Mouse (Mus musculus) forebrain, postnatal 0 days (tissue): ENCODE results near the gene Nfia. TPM values are rescaled to one million over a fixed set of nuclear protein-coding genes. Genes with fewer than 3 reads are reported as not detected.

Experiments
- ATAC-seq: fragments of 200-750 bp; cut with Nextera tagmentation; 2 replicates; pipeline ENCODE4 v1.8.0; 2017; ENCODE audit warnings: mild to moderate bottlenecking, moderate library complexity
- DNase-seq: peaks from one replicate; pipeline ENCODE4 v3.0.0-alpha.2; 2015
- H3K27ac ChIP-seq: fragments of 300-500 bp; sonication (generic); 2 replicates; pipeline ENCODE4 v1.5.1; 2014; ENCODE audit warnings: low read depth, mild to moderate bottlenecking, antibody characterized with exemption, low read length, moderate library complexity, mixed read lengths
- H3K27me3 ChIP-seq: fragments of 300-500 bp; sonication (generic); 2 replicates; pipeline ENCODE4 v1.6.1; 2014; ENCODE audit warnings: mild to moderate bottlenecking, low read length, mixed read lengths; ENCODE audit not compliant: insufficient read depth
- H3K36me3 ChIP-seq: fragments of 300-500 bp; sonication (generic); 2 replicates; pipeline ENCODE4 v1.6.1; 2014; ENCODE audit warnings: mild to moderate bottlenecking, moderate library complexity; ENCODE audit not compliant: insufficient read depth
- H3K4me1 ChIP-seq: fragments of 300-500 bp; sonication (generic); 2 replicates; pipeline ENCODE4 v1.6.1; 2014; ENCODE audit warnings: antibody characterized with exemption; ENCODE audit not compliant: insufficient read depth
- H3K4me2 ChIP-seq: fragments of 300-500 bp; sonication (generic); 2 replicates; pipeline ENCODE4 v1.6.1; 2014; ENCODE audit warnings: low read depth, mild to moderate bottlenecking, moderate library complexity
- H3K4me3 ChIP-seq: fragments of 300-500 bp; sonication (generic); 2 replicates; pipeline ENCODE4 v1.5.1; 2014; ENCODE audit warnings: low read depth, low read length, mixed read lengths
- H3K9ac ChIP-seq: fragments of 300-500 bp; sonication (generic); 2 replicates; pipeline ENCODE4 v1.6.1; 2014; ENCODE audit warnings: mild to moderate bottlenecking
- H3K9me3 ChIP-seq: fragments of 300-500 bp; sonication (generic); 2 replicates; pipeline ENCODE4 v1.6.1; 2016; ENCODE audit warnings: low read length
- CTCF ChIP-seq: sonication (generic); IDR thresholded peaks from 2 replicates; pipeline ENCODE4 v1.5.1; 2016; ENCODE audit warnings: antibody characterized with exemption, control low read depth, low read depth
- WGBS: fragments of 180-500 bp; shearing (Covaris S2); extraction: QIAGEN DNeasy Blood & Tissue Kit; methylation state at CpG from one replicate; pipeline ENCODE4 v1.1.7; 2014; 5-methylcytosine and 5-hydroxymethylcytosine counted together
- polyA plus RNA-seq: library from polyadenylated mRNA; unstranded; fragments of >200 nt; fragmentation: Nextera tagmentation; extraction: Ambion mirVana; gene quantifications from 2 replicates; pipeline ENCODE4 v1.2.1, GENCODE M21; 2015
- total RNA-seq: library from RNA; depleted of rRNA; stranded (reverse); fragments of >200 nt; gene quantifications from 2 replicates; pipeline ENCODE4 v1.2.3, GENCODE M21; 2014

The Nfia gene
- total and polyA plus RNA-seq, 2 experiments from 2014 or later = 44.1 to 57.5 TPM

GRCm38 (mm10) chr4:97836812-97837211, 64.3 kb downstream of the Nfia start:
- ATAC-seq = no peak
- no peak for DNase-seq
- H3K27ac ChIP-seq = no peak overlapping the region
- no peak overlapping the region for H3K9ac ChIP-seq
- H3K4me3 ChIP-seq = no peak overlapping the region
- H3K9me3 ChIP-seq = no peaks in the 10 kb centered on the region
- peaks cover 11% of the 10 kb centered on the region; the same call in 1 of the 2 replicates for H3K4me1 ChIP-seq
- H3K4me2 ChIP-seq = no peak overlapping the region
- H3K36me3 ChIP-seq = no peaks in the 10 kb centered on the region
- WGBS = 25% methylated on average over 13 of the region's 13 CpGs
- H3K27me3 ChIP-seq = no peaks in the 10 kb centered on the region
- TF ChIP-seq CTCF = no peak

GRCm38 (mm10) chr4:97837724-97838123, 65.2 kb downstream of the Nfia start:
- H3K27ac ChIP-seq = no peak overlapping the region
- H3K4me3 ChIP-seq = no peak overlapping the region
- no peak for ATAC-seq
- WGBS = 80% methylated on average over 3 of the region's 3 CpGs
- TF ChIP-seq CTCF = no peak
- H3K9ac ChIP-seq = no peak overlapping the region
- H3K4me2 ChIP-seq = no peak overlapping the region
- H3K36me3 ChIP-seq = no peaks in the 10 kb centered on the region
- no peak for DNase-seq
- H3K9me3 ChIP-seq = no peaks in the 10 kb centered on the region
- H3K4me1 ChIP-seq = peaks cover 11% of the 10 kb centered on the region; the same call in 1 of the 2 replicates
- no peaks in the 10 kb centered on the region for H3K27me3 ChIP-seq

- Histone ChIP-seq H3K4me2 (no peak overlapping the region), H3K9ac (no peak overlapping the region), H3K36me3 (no peaks in the 10 kb centered on the region), H3K27ac (no peak overlapping the region), H3K4me1 (peaks cover 11% of the 10 kb centered on the region; the same call in 1 of the 2 replicates), H3K9me3 (no peaks in the 10 kb centered on the region), H3K4me3 (no peak overlapping the region), H3K27me3 (no peaks in the 10 kb centered on the region)
- no peak for TF ChIP-seq CTCF
- DNase-seq (no peak), ATAC-seq (no peak)
- 54% methylated on average over 3 of the region's 3 CpGs for WGBS
Observed at GRCm38 (mm10) chr4:97838651-97839050, 66.1 kb downstream of the Nfia start.

- Histone ChIP-seq H3K9me3 (no peaks in the 10 kb centered on the region), H3K27ac (no peak overlapping the region; the same call in 1 of the 2 replicates), H3K4me2 (no peak overlapping the region), H3K27me3 (no peaks in the 10 kb centered on the region), H3K4me3 (no peak overlapping the region), H3K9ac (no peak overlapping the region), H3K4me1 (peaks cover 11% of the 10 kb centered on the region; the same call in 1 of the 2 replicates), H3K36me3 (no peaks in the 10 kb centered on the region)
- WGBS = 15% methylated on average over 7 of the region's 7 CpGs
- no peak for TF ChIP-seq CTCF
- ATAC-seq = peak; percentile 64
- no peak for DNase-seq
Observed at GRCm38 (mm10) chr4:97839406-97840101, 67.0 kb downstream of the Nfia start.

GRCm38 (mm10) chr4:97840227-97841062, 67.9 kb downstream of the Nfia start:
- no peak for TF ChIP-seq CTCF

GRCm38 (mm10) chr4:97841063-97841595, 68.6 kb downstream of the Nfia start:
- 62% methylated on average over 4 of the region's 4 CpGs for WGBS
- Histone ChIP-seq H3K4me3 (no peak overlapping the region), H3K9ac (no peak overlapping the region), H3K9me3 (no peaks in the 10 kb centered on the region), H3K4me1 (peaks cover 11% of the 10 kb centered on the region; the same call in 1 of the 2 replicates), H3K4me2 (no peak overlapping the region), H3K27ac (no peak overlapping the region), H3K27me3 (no peaks in the 10 kb centered on the region), H3K36me3 (no peaks in the 10 kb centered on the region)
- no peak for TF ChIP-seq CTCF
- no peak for DNase-seq
- no peak for ATAC-seq

More at GRCm38 (mm10) chr4:97840227-97841062, 67.9 kb downstream of the Nfia start:
- Histone ChIP-seq H3K4me3 (no peak overlapping the region), H3K9me3 (no peaks in the 10 kb centered on the region), H3K36me3 (no peaks in the 10 kb centered on the region), H3K4me2 (no peak overlapping the region), H3K27ac (no peak overlapping the region), H3K27me3 (no peaks in the 10 kb centered on the region), H3K4me1 (peaks cover 11% of the 10 kb centered on the region; the same call in 1 of the 2 replicates), H3K9ac (no peak overlapping the region)
- DNase-seq = no peak
- no peak for ATAC-seq
- 23% methylated on average over 8 of the region's 8 CpGs for WGBS

GRCm38 (mm10) chr4:97841745-97842144, 69.2 kb downstream of the Nfia start:
- no peak overlapping the region for H3K4me3 ChIP-seq
- no peak overlapping the region for H3K4me2 ChIP-seq
- H3K27ac ChIP-seq = no peak overlapping the region
- no peaks in the 10 kb centered on the region for H3K9me3 ChIP-seq
- H3K4me1 ChIP-seq = peaks cover 9% of the 10 kb centered on the region; the same call in 1 of the 2 replicates
- DNase-seq = no peak
- WGBS = 76% methylated on average over 5 of the region's 5 CpGs
- no peak overlapping the region for H3K9ac ChIP-seq
- no peak for ATAC-seq
- no peaks in the 10 kb centered on the region for H3K36me3 ChIP-seq
- TF ChIP-seq CTCF = no peak
- no peaks in the 10 kb centered on the region for H3K27me3 ChIP-seq
